Mouse (Mus musculus) lung, postnatal 0 days (tissue): ENCODE measurements around the gene Olfr641.

ENCODE experiments used
- CTCF ChIP-seq: IDR thresholded peaks from 2 replicates; pipeline ENCODE4 v1.5.1; 2016; ENCODE audit warnings: antibody characterized with exemption, mild to moderate bottlenecking
- EP300 ChIP-seq: IDR thresholded peaks from 2 replicates; pipeline ENCODE4 v1.6.1; 2016; ENCODE audit warnings: antibody characterized with exemption, mild to moderate bottlenecking, control low read depth

DNA sequence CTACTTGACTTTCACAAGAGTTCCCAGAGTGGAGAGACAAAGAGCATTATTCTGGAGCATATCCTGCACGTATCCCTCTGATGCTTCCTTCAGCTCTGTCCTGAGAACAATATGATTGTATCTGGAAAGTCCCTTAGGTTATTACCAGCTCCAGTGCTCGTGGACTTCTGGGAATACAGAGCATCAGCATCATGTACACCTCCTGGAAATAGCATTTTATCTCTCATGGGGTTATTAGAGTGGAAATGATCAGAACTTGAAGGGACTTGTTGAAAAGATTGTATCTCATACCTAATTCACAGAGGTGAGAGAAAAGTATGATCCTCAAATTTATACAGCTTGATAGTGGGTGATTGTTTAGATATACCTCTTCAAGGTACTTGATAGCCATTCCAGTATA is 26.1 kb downstream of the Olfr641 start, which contains the start of gene 4930516K23Rik:
- TF ChIP-seq CTCF (no peak), EP300 (no peak)
